Mouse (Mus musculus) bone marrow macrophage, adult 2 months (primary cell): ENCODE results near the gene C1qtnf1.

Source experiments
- CTCF ChIP-seq: IDR thresholded peaks from 2 replicates; pipeline ENCODE4 v1.5.1; 2012; ENCODE audit warnings: low read depth, mild to moderate bottlenecking, low read length, moderate library complexity
- POLR2A ChIP-seq: IDR thresholded peaks from 2 replicates; pipeline ENCODE4 v1.6.1; 2012; ENCODE audit warnings: mild to moderate bottlenecking, low read depth, low read length, borderline replicate concordance

GRCm38 (mm10) chr11:118416046-118416445, 12.0 kb upstream of the C1qtnf1 start:
- TF ChIP-seq CTCF (no peak), POLR2A (no peak)
